Comparison of ENCODE assay signal across 10 mouse cellular contexts in the genomic region with DNA sequence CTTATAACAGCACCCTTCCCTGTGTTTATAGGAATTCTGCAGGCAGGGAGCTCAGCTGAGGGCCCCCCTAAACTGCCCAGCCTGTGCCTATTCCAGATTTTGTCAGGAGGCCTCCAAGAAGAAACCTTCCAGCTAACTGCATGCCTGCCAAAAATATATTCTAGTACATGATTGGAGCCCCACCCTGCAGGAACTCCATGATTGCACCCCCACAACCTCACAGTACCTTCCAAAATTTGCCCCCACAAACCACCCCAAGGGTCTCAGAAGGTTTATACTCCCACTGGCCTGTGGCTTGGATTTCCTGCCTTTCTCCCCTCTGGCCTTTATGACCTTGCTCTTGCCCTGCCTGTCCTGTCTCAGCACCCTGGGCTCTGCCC. TPM values are rescaled to one million over a fixed set of nuclear protein-coding genes. Genes with fewer than 3 reads are reported as not detected.
A peak's percentile ranks its signal among the peaks of the same experiment; 100 is the strongest.
DNase-seq lines count a peak whose midpoint lies in the region; ATAC-seq lines count a peak whose summit lies in the region.
"Had no signal": no experiment of that assay in that cellular context is flagged by ENCODE, and none has a peak within 500 bp of the region (broad histone marks: within the 10 kb centered on the region; RNA-seq: fewer than 3 reads in every experiment).

No protein-coding gene starts in this region.

- 0 out of 2 replicates have a peak overlapping the region, but pooled peaks have one; percentile 28 for H3K9ac ChIP-seq in heart, embryonic 11.5 days (ENCODE audit: low read depth, low read length)
- no peak overlapping the region for H3K9ac ChIP-seq in embryonic facial prominence, embryonic 12.5 days
- peak overlapping the region; percentile 47; the same call in 1 of the 2 replicates for H3K9ac ChIP-seq in heart, embryonic 16.5 days (ENCODE audit: low read length)
- H3K9ac ChIP-seq in midbrain, embryonic 11.5 days (ENCODE audit: low read length): 0 out of 2 replicates have a peak overlapping the region, but pooled peaks have one; percentile 14

- H3K36me3 ChIP-seq in heart, embryonic 11.5 days (ENCODE audit: control insufficient read depth, insufficient read depth, low read length): no peaks in the 10 kb centered on the region
- H3K36me3 ChIP-seq in embryonic facial prominence, embryonic 12.5 days: no peaks in the 10 kb centered on the region
- H3K36me3 ChIP-seq in heart, embryonic 16.5 days (ENCODE audit: control insufficient read depth, insufficient read depth): no peaks in the 10 kb centered on the region
- H3K36me3 ChIP-seq in midbrain, embryonic 11.5 days (ENCODE audit: control insufficient read depth, insufficient read depth, low read length): no peaks in the 10 kb centered on the region

- H3K4me3 ChIP-seq in heart, embryonic 11.5 days (ENCODE audit: low read depth, low read length): no peak overlapping the region
- no peak overlapping the region for H3K4me3 ChIP-seq in embryonic facial prominence, embryonic 12.5 days
- no peak overlapping the region for H3K4me3 ChIP-seq in heart, embryonic 16.5 days (ENCODE audit: low read length)
- H3K4me3 ChIP-seq in midbrain, embryonic 11.5 days (ENCODE audit: low read depth, low read length): no peak overlapping the region
- H3K4me3 ChIP-seq: megakaryocyte, embryonic 14.5 days had no signal

- H3K4me1 ChIP-seq in heart, embryonic 11.5 days (ENCODE audit: control insufficient read depth, insufficient read depth, low read length): peaks cover 56% of the 10 kb centered on the region
- H3K4me1 ChIP-seq in embryonic facial prominence, embryonic 12.5 days: peaks cover 68% of the 10 kb centered on the region
- peaks cover 55% of the 10 kb centered on the region for H3K4me1 ChIP-seq in heart, embryonic 16.5 days (ENCODE audit: control insufficient read depth, insufficient read depth, low read length)
- peaks cover 32% of the 10 kb centered on the region for H3K4me1 ChIP-seq in midbrain, embryonic 11.5 days (ENCODE audit: control insufficient read depth, insufficient read depth, low read length)

- no peak overlapping the region for H3K4me2 ChIP-seq in heart, embryonic 11.5 days
- H3K4me2 ChIP-seq in embryonic facial prominence, embryonic 12.5 days (replicated peaks): no peak overlapping the region
- H3K4me2 ChIP-seq in heart, embryonic 16.5 days (ENCODE audit: low read depth, low read length): no peak overlapping the region
- H3K4me2 ChIP-seq in midbrain, embryonic 11.5 days: no peak overlapping the region

- H3K9me3 ChIP-seq in heart, embryonic 11.5 days (replicated peaks; ENCODE audit: control insufficient read depth, low read length): no peaks in the 10 kb centered on the region
- no peaks in the 10 kb centered on the region for H3K9me3 ChIP-seq in embryonic facial prominence, embryonic 12.5 days
- no peaks in the 10 kb centered on the region for H3K9me3 ChIP-seq in heart, embryonic 16.5 days (replicated peaks; ENCODE audit: control insufficient read depth, low read length)
- no peaks in the 10 kb centered on the region for H3K9me3 ChIP-seq in midbrain, embryonic 11.5 days (ENCODE audit: control insufficient read depth, low read length)

- ATAC-seq in heart, embryonic 11.5 days (replicated peaks; ENCODE audit: insufficient number of reproducible peaks, low FRiP score, low TSS enrichment): no peak
- no peak for ATAC-seq in embryonic facial prominence, embryonic 12.5 days (ENCODE audit: insufficient number of reproducible peaks, insufficient read depth, low FRiP score, low TSS enrichment)
- ATAC-seq in heart, embryonic 16.5 days (replicated peaks; ENCODE audit: extremely low read depth, insufficient read depth, low FRiP score): no peak
- no peak for ATAC-seq in midbrain, embryonic 11.5 days (ENCODE audit: low FRiP score)

- DNase-seq in heart, adult 9 months (ENCODE audit: low spot score in 2 of 2): no peak
- no peak for DNase-seq in midbrain, embryonic 11.5 days (ENCODE audit: low spot score, missing footprints)
- DNase-seq in thymus, postnatal 14 days: no peak
- no peak for DNase-seq in kidney, adult 18-20 months
- no peak for DNase-seq in left cerebral cortex, adult 8-10 months (ENCODE audit: low spot score in 2 of 2)
- DNase-seq: kidney, postnatal 36 days had no signal

- H3K27ac ChIP-seq in heart, embryonic 11.5 days (ENCODE audit: low read depth, low read length): peak overlapping the region; percentile 89
- H3K27ac ChIP-seq in embryonic facial prominence, embryonic 12.5 days: peak overlapping the region; percentile 98
- peak overlapping the region; percentile 94 for H3K27ac ChIP-seq in heart, embryonic 16.5 days (ENCODE audit: low read length)
- no peak overlapping the region for H3K27ac ChIP-seq in midbrain, embryonic 11.5 days (ENCODE audit: low read depth, low read length)

- no peaks in the 10 kb centered on the region; the same call in 1 of the 2 replicates for H3K27me3 ChIP-seq in heart, embryonic 11.5 days (ENCODE audit: control insufficient read depth, insufficient read depth, low read length)
- H3K27me3 ChIP-seq in embryonic facial prominence, embryonic 12.5 days: no peaks in the 10 kb centered on the region
- no peaks in the 10 kb centered on the region for H3K27me3 ChIP-seq in heart, embryonic 16.5 days (ENCODE audit: control insufficient read depth, insufficient read depth, low read length)
- H3K27me3 ChIP-seq in midbrain, embryonic 11.5 days (ENCODE audit: control insufficient read depth, insufficient read depth, low read length): peaks cover 6% of the 10 kb centered on the region; the same call in 1 of the 2 replicates

RNA-seq across cellular contexts. Expression of gene Atp23, which starts 30.6 kb away (rescaled TPM):
- polyA plus RNA-seq in heart, embryonic 11.5 days (2014; fragmentation: Nextera tagmentation; extraction: Ambion mirVana): 9.4 and 11.7 TPM in 2 replicates
- polyA plus RNA-seq in embryonic facial prominence, embryonic 12.5 days (2016; fragmentation: Nextera tagmentation; extraction: Ambion mirVana): 21.8 and 23.9 TPM in 2 replicates
- 10.3 and 11.3 TPM in 2 replicates for polyA plus RNA-seq in heart, embryonic 16.5 days (2015; fragmentation: Nextera tagmentation; extraction: Ambion mirVana)
- 15.9 and 17.8 TPM in 2 replicates for polyA plus RNA-seq in midbrain, embryonic 11.5 days (2014; fragmentation: Nextera tagmentation; extraction: Ambion mirVana)
- total RNA-seq in left cerebral cortex, adult 8-10 months (2022): 10 to 100 TPM; 10.5 to 13.4 (median 11.8) TPM

RNA-seq across cellular contexts. Expression of gene Ctdsp2, which starts 46.8 kb away (rescaled TPM):
- 47.3 and 47.6 TPM in 2 replicates for polyA plus RNA-seq in heart, embryonic 11.5 days (2014; fragmentation: Nextera tagmentation; extraction: Ambion mirVana)
- 85.1 and 91.0 TPM in 2 replicates for polyA plus RNA-seq in embryonic facial prominence, embryonic 12.5 days (2016; fragmentation: Nextera tagmentation; extraction: Ambion mirVana)
- polyA plus RNA-seq in heart, embryonic 16.5 days (2015; fragmentation: Nextera tagmentation; extraction: Ambion mirVana): 38.2 and 41.8 TPM in 2 replicates
- polyA plus RNA-seq in midbrain, embryonic 11.5 days (2014; fragmentation: Nextera tagmentation; extraction: Ambion mirVana): 40.6 and 42.8 TPM in 2 replicates
- total RNA-seq in left cerebral cortex, adult 8-10 months (2022): 10 to 100 TPM; 74.8 to 83.4 (median 82.5) TPM
